Mouse (Mus musculus) CH12.LX (cell line): ENCODE data around the gene Xylb. TPM values are rescaled to one million over a fixed set of nuclear protein-coding genes. Genes with fewer than 3 reads are reported as not detected.

Source experiments
- DNase-seq: peaks from one replicate; pipeline ENCODE4 v3.0.0-alpha.2; 2013; ENCODE audit errors: extremely low read depth
- H3K27ac ChIP-seq: 2 replicates; pipeline ENCODE4 v1.5.1; 2012; ENCODE audit warnings: low read depth, mild to moderate bottlenecking, control low read depth, moderate library complexity; ENCODE audit not compliant: insufficient read depth
- H3K27me3 ChIP-seq: replicated peaks from 2 replicates; pipeline ENCODE3; 2012; ENCODE audit warnings: inconsistent platforms
- H3K36me3 ChIP-seq, 2 experiments: replicated peaks in 1 of 2; 2 replicates each; pipeline versions ENCODE3 to v1.6.1; 2012; ENCODE audit warnings: inconsistent platforms in 1 of 2, low read length in 1 of 2, mild to moderate bottlenecking in 1 of 2, mixed read lengths in 1 of 2, moderate library complexity in 1 of 2; ENCODE audit not compliant: control insufficient read depth in 1 of 2, insufficient read depth in 1 of 2
- H3K4me1 ChIP-seq, 2 experiments: 2 replicates each; pipeline ENCODE4 v1.6.1; 2012; ENCODE audit warnings: inconsistent platforms in 1 of 2, moderate library complexity in 1 of 2; ENCODE audit not compliant: insufficient read depth in 2 of 2, control insufficient read depth in 1 of 2
- H3K4me2 ChIP-seq: 2 replicates; pipeline ENCODE4 v1.6.1; 2012; ENCODE audit warnings: low read depth, mild to moderate bottlenecking, control low read depth; ENCODE audit not compliant: poor library complexity, insufficient read depth, severe bottlenecking
- H3K4me3 ChIP-seq, 3 experiments: fragments of 150-350 bp in 1 of 3; sonication (generic) in 1 of 3; replicated peaks in 1 of 3; 2 replicates each; pipeline versions ENCODE3 to v1.5.1; 2011 to 2012; ENCODE audit warnings: low read depth in 2 of 3, low read length in 2 of 3, mild to moderate bottlenecking in 2 of 3, moderate library complexity in 2 of 3, control low read depth in 1 of 3, improper control_type of control experiment in 1 of 3, inconsistent platforms in 1 of 3, mixed read lengths in 1 of 3; ENCODE audit not compliant: poor library complexity in 1 of 3
- H3K79me2 ChIP-seq: replicated peaks from 2 replicates; pipeline ENCODE4 v1.6.1; 2012; ENCODE audit warnings: mild to moderate bottlenecking, moderate library complexity; ENCODE audit not compliant: control insufficient read depth, poor library complexity, insufficient read depth, severe bottlenecking; ENCODE audit errors: extremely low read depth
- H3K9ac ChIP-seq: 2 replicates; pipeline ENCODE4 v1.6.1; 2012; ENCODE audit warnings: low read depth, mild to moderate bottlenecking, control low read depth, moderate library complexity; ENCODE audit not compliant: insufficient read depth
- H3K9me3 ChIP-seq: replicated peaks from 2 replicates; pipeline ENCODE3; 2012; ENCODE audit warnings: low read length, inconsistent platforms, mixed read lengths
- CHD1 ChIP-seq: IDR thresholded peaks from 2 replicates; pipeline ENCODE4 v1.6.1; 2012; ENCODE audit warnings: low read depth, low read length, improper control_type of control experiment, inconsistent platforms
- CHD2 ChIP-seq: IDR thresholded peaks from 2 replicates; pipeline ENCODE4 v1.6.1; 2011; ENCODE audit warnings: low read length, improper control_type of control experiment
- CTCF ChIP-seq, 2 experiments: IDR thresholded peaks in 1 of 2; conservative IDR thresholded peaks in 1 of 2; 2 replicates each; pipeline ENCODE4 v1.5.1; 2011 to 2012; ENCODE audit warnings: low read depth in 2 of 2, low read length in 2 of 2, improper control_type of control experiment in 1 of 2, inconsistent platforms in 1 of 2, mild to moderate bottlenecking in 1 of 2, moderate library complexity in 1 of 2
- EP300 ChIP-seq: IDR thresholded peaks from 2 replicates; pipeline ENCODE4 v1.6.1; 2011; ENCODE audit warnings: low read length, improper control_type of control experiment
- ETS1 ChIP-seq: conservative IDR thresholded peaks from 2 replicates; pipeline ENCODE4 v1.6.1; 2012; ENCODE audit warnings: low read depth, mild to moderate bottlenecking, inconsistent platforms, low read length, improper control_type of control experiment, moderate library complexity
- GABPA ChIP-seq: IDR thresholded peaks from 2 replicates; pipeline ENCODE4 v1.6.1; 2012; ENCODE audit warnings: low read depth, low read length, improper control_type of control experiment, inconsistent platforms; ENCODE audit not compliant: insufficient replicate concordance
- IRF4 ChIP-seq: IDR thresholded peaks from 2 replicates; pipeline ENCODE4 v1.6.1; 2014; ENCODE audit warnings: low read depth, mild to moderate bottlenecking, inconsistent platforms, low read length, improper control_type of control experiment
- JUN ChIP-seq: IDR thresholded peaks from 2 replicates; pipeline ENCODE4 v1.6.1; 2011; ENCODE audit warnings: low read depth, mild to moderate bottlenecking, low read length, improper control_type of control experiment, moderate library complexity; ENCODE audit not compliant: insufficient read depth
- MAZ ChIP-seq: IDR thresholded peaks from 2 replicates; pipeline ENCODE4 v1.6.1; 2012; ENCODE audit warnings: low read depth, mild to moderate bottlenecking, inconsistent platforms, low read length, improper control_type of control experiment, moderate library complexity
- MEF2A ChIP-seq: IDR thresholded peaks from 2 replicates; pipeline ENCODE4 v1.6.1; 2014; ENCODE audit warnings: low read depth, mild to moderate bottlenecking, inconsistent platforms, low read length, improper control_type of control experiment, borderline replicate concordance
- POLR2A ChIP-seq: IDR thresholded peaks from 2 replicates; pipeline ENCODE4 v1.6.1; 2011; ENCODE audit warnings: low read depth, mild to moderate bottlenecking, improper control_type of control experiment, low read length
- RCOR1 ChIP-seq: conservative IDR thresholded peaks from 2 replicates; pipeline ENCODE4 v1.6.1; 2012; ENCODE audit warnings: low read depth, mild to moderate bottlenecking, inconsistent platforms, low read length, improper control_type of control experiment
- TCF12 ChIP-seq: IDR thresholded peaks from 2 replicates; pipeline ENCODE4 v1.6.1; 2014; ENCODE audit warnings: low read depth, mild to moderate bottlenecking, inconsistent platforms, low read length, improper control_type of control experiment
- ZC3H11A ChIP-seq: IDR thresholded peaks from 2 replicates; pipeline ENCODE4 v1.6.1; 2012; ENCODE audit warnings: low read depth, mild to moderate bottlenecking, inconsistent platforms, low read length, improper control_type of control experiment
- dilution Hi-C: fragments of 300-500 bp; cut with MboI; formaldehyde crosslinking; loops from 2 replicates; pipeline ENCODE4 v1.14.3; 2020; ENCODE audit warnings: low sequenced_read_pairs; ENCODE audit not compliant: extremely low pct_unique_long_range_greater_than_20kb, extremely low pct_ligation_motif_present
- in situ Hi-C: fragments of 300-500 bp; cut with MboI; formaldehyde crosslinking; loops from 3 replicates; pipeline ENCODE4 v1.14.3; 2019; ENCODE audit warnings: low sequenced_read_pairs, low pct_ligation_motif_present, low pct_unique_long_range_greater_than_20kb, mixed read lengths
- polyA plus RNA-seq: library from polyadenylated mRNA; unstranded; fragments of >175 nt; gene quantifications from 2 replicates; pipeline ENCODE4 v1.2.1, GENCODE M21; 2012; ENCODE audit warnings: low read depth; ENCODE audit not compliant: insufficient read length
- total RNA-seq, 2 experiments: library from RNA; depleted of rRNA; stranded (reverse); fragments of 300-350 nt in 1 of 2; fragments of >200 nt in 1 of 2; gene quantifications; 2 replicates each; pipeline ENCODE4 v1.2.3; 2012 to 2014

The Xylb gene
- total and polyA plus RNA-seq, 3 experiments = 2.5 to 7.1 (median 4.8) TPM

DNA sequence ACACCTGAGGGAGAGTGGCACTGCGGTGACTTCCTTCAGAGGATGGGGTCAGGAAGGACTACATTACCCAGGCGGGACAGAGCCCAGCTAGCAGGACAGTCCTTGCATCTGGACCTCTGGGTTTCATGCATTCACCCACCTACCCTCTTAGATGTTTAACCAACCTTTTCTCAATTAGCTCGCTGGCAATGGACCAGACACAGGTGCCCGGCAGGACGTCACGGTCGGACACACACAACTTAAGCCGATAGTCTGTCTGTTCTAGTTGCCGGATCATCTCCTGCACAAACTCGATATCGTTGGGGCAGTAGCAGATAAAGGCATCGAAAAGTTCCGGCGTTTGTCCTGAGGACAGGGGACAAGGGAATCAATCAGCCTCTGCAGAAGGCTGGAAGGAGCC, 19.3 kb upstream of the Xylb start:
- Histone ChIP-seq H3K27me3 (no peaks in the 10 kb centered on the region), H3K79me2 (peaks cover 5% of the 10 kb centered on the region; the same call in 1 of the 2 replicates), H3K9ac (no peak overlapping the region), H3K4me3 (no peak overlapping the region), H3K4me2 (no peak overlapping the region), H3K4me1 (peaks cover 6 to 37% of the 10 kb centered on the region in 2 experiments), H3K36me3 (peaks cover 18 to 40% of the 10 kb centered on the region in 2 experiments), H3K9me3 (no peaks in the 10 kb centered on the region), H3K27ac (no peak overlapping the region)
- no peak for TF ChIP-seq TCF12
- TF ChIP-seq IRF4 = no peak
- TF ChIP-seq EP300 = no peak
- TF ChIP-seq POLR2A = no peak
- no peak for TF ChIP-seq MAZ
- TF ChIP-seq CHD2 = no peak
- no peak for TF ChIP-seq CTCF (conservative IDR thresholded peaks at IDR 0.05 in 1 of 2, IDR thresholded peaks at IDR 0.05 in 1 of 2; ENCODE audit: low read depth in 2 of 2, low read length in 2 of 2)
- TF ChIP-seq ZC3H11A = no peak
- no peak for TF ChIP-seq RCOR1
- in situ Hi-C loops (no loop called here), dilution Hi-C loops (no loop called here)
- no peak for DNase-seq

DNA sequence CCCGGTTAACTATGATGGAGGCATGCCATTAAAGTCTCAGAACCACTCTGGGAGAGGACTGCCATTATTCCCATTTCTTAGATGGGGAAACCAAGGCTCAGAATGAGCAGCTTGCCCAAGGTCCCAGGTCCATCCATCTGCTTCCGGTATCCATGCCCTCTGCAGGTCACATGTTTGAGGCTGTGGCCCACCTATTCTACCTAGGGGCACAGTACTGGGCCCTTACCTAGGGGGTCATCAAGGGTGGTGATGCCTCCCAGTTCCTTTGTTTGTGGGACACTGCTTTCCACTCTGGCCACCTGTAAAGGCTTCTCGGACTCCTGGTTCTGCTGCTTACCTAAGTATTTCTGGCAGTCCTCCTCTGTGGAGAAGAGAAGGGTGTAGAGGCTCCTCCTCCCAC, 18.8 kb upstream of the Xylb start:
- Histone ChIP-seq H3K27ac (no peak overlapping the region), H3K4me2 (peak overlapping the region; percentile 80; the same call in 1 of the 2 replicates), H3K4me1 (peaks cover 6 to 42% of the 10 kb centered on the region in 2 experiments), H3K4me3 (no peak overlapping the region), H3K27me3 (no peaks in the 10 kb centered on the region), H3K79me2 (peaks cover 5% of the 10 kb centered on the region; the same call in 1 of the 2 replicates), H3K9ac (no peak overlapping the region), H3K36me3 (peaks cover 18 to 45% of the 10 kb centered on the region in 2 experiments), H3K9me3 (no peaks in the 10 kb centered on the region)
- dilution Hi-C loops = no loop called here
- TF ChIP-seq RCOR1 (no peak), ETS1 (no peak), GABPA (no peak), ZC3H11A (no peak), JUN (no peak), CHD2 (no peak), MEF2A (no peak), CHD1 (no peak)
- in situ Hi-C loops = no loop called here
- no peak for DNase-seq
